Mouse (Mus musculus) T-cell, adult 2 months (primary cell): Measurements from ENCODE around the gene Efna3.

ENCODE experiments used
- DNase-seq: peaks from one replicate; pipeline ENCODE4 v3.0.0; 2022; ENCODE audit warnings: low spot score

Gene Efna3

DNA sequence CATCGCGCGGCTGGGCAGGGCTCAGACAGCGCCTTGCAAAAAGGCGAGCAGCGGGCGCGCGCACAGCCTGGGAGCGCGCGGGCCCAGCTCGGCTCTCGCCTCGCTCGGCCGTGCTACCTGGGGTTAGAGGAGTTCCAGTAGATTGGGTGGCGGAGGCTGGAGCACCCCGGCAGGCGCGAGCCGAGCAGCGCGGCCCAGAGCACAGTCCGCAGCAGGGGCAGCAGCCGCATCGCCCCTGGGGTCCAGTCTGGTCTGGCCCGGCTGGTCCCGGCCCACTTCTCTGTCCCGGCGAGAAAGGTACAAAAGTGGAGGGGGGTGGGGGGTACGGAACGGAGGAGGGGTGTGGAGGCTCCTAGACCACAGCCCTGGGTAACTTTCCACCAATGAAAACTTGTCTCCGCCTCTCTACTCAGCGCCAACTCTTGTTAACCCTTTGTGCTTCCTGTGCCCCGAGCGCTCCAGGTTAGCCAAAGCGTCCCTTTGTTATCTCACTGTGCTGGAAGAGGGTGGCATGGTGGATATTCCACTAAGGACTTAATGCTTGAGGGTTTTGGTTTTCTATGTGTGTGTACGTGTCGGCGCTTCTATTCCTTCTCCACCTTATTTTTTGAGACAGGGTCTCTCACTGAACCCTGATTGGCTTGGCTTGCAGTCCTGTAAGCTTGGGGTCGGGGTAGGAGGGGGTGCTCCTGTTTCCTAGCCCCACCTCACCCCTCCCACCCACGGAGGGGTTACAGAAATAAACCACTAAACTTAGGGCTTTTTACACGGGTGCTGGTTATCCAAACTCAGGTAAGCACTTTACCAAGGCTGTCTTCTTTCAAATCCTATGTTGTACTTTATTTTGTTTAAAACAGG is 15.2 kb upstream of the Efna3 start, which contains the start of gene Efna4:
Gene Efna4 (minus strand): TSS at position 308 of the 858 bp plus-strand sequence.
- DNase-seq = peak; percentile 45

DNA sequence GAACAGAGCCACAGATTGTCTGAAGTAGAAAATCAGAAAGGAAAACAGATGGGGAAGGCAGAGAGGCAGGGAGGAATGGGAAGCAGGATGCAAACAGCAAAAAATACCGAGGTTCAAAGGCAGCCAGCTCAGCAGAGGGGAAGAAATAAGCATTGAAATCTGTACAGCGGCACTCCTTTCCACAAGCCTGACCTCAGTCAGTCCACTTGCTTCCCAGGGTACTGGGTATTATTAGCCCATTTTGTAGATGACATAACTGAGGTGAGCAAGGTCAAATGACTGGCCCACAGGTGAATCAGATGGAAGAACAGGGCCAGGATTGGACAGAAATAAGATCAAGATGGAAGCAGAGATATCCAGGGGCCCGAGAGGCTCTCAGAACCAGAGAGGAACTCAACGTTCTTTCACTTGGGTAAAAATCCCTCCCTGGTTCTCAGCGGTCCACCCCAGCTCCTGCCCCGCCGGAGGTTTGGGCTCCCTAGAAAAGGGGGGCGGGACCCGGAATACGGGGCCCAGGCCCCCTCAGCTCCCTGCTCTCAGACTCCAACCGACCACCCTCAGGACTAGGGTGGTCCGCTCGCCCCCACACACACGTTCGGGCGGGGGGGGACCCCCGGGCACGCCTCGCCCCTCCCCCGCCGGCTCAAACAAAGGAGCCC is 14.4 kb upstream of the Efna3 start:
- DNase-seq = no peak

DNA sequence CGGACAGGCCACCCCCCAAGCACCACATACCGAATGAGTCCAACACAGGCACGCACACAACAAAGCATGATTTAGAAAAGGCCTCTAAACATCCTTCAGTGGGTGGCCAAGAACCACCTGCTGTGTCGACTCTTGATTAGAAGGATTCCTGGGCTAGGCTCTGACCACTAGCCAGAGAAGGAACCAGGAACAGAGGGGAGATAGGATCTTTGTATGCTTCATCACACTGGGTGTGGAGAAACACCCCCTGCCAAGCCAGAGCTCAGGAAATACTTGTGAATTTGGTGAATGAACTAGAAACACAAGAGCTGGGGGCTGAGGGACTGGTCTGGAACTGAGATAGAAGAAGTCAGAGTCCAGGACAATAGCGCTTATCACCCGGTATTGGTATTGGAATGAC is 13.8 kb upstream of the Efna3 start:
- DNase-seq = no peak

DNA sequence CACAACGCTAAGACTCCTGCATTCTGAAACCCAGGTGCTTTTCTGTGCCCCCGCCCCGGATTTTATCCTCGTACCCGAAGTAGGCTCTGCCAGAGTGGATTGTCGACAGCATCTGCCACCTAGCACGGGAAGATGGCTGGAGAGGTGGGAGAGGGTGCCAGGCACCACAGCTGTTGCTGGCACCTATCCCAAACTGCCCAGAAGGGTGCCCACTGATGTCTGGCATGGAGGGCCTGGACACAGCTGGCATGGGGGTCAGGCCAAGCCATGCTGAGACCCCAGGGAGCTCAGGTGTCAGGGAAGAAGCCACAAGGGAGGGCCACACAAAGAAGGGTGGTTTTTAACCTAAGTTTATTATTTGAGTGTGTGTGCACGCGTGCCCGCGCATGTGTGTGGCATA is 10.3 kb upstream of the Efna3 start:
- DNase-seq = no peak

DNA sequence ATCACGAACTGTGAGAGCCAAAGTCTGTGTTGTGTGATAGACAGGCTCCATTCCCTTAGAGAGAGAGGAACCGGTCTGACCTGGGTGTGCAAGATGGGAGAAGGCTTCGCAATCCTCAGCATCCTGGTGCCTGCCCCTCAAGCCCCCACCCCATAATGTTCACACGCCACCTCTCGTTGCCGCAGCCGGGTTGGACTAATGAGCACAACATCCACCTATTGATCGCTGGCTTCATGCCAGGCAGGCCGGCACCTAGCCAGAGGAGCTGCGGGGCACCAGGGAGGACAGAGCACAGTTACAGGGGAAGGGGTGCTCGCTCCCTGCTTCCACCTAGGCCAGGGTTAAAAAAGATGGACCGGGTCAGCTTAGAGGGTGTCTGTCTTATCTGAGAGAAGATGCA is 9.7 kb upstream of the Efna3 start:
- DNase-seq = no peak

DNA sequence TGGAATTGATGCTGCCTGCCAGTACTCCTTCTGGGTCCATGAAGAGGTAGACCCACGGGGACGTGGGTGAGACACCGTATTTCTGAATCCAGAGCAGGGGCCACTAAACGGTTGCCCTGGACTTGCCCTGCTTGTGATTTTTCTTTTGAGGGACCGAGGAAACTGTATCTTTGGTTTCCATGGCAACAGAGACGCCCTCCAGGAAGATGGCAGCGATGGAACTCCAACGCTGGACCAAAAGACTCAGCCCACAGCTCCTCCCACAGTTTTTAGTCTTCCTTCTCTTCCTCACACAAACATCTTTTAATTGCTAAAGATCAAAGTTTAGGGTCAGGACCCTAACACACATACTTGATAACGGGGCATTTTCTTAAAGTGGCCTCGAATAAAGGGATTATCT is 9.2 kb upstream of the Efna3 start:
- DNase-seq = no peak

DNA sequence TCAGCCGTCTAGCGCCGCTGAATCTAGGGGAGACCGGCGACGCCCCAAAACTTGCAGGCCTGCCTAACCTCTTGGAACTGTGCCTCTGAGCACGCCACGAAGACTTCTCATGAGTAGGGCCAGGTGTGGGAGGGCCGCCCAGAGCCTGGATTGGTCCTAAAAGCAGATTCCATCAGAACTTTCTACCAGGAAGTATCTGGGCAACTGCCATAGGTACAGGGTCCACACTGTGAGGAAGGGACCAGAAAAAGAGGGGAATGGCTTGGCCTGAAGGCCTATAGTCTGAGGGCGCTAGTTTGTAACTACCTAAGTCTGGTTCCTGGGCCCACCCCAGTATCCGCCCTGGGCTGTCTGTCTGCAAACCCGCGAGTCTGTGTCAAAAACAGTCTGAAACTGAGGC is 8.8 kb upstream of the Efna3 start:
- no peak for DNase-seq

DNA sequence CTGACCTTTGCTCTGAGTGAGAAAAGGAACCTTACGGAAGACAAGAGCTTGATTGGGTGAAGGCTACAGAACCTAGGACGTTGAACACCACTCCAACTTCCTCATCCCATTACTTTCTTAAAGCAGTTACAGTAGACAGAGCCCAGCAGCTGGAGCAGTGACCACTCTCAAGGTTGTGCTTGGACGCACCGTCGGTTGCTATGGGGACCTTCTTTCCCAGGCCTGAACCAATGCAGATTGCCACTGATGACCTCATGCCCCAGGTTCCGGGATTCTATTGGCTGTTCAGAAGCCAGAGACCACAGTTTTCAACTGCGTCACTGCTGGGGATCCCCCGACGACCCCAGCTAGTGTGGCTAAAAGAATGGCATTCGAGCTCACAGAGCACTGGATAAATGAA is 8.2 kb upstream of the Efna3 start:
- no peak for DNase-seq

DNA sequence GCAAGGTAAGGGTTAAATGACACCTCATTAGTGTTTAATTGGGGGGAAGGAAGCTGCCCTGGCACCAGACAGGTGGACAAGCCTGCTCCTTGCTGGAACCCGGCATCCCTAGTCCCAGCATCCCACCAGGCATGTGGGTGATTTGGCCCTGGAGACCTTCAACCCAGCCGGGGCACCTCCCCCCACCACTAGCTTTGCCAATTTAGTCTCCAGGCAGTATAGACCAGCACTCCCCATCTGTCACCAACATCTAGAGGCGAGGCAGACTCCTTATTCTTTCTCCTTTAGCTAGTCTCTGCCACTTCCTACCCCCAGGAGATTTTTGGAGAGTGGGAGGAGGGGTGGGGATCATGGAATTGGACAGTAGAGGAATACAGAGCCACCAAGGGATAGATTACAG is 7.6 kb upstream of the Efna3 start:
- DNase-seq = no peak

DNA sequence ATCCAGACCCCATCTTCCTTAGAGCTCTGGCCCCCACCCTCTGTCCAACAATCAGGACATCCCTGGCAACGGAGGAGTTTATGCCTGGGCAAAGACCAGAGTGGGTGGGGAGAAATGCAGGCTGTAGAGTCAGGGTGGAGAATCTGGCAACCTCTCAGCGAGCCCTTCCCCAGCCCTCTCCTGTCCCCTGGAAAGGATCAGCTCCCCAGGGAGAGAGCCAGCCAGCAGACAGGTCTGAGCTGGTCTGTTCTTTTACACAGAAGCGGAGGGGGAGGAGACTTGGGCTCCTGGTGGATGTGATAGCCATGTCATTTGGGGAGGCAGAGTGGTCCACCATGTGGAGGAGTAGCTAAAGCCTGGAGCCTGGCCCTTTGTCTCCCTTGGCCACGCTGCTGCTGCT is 5.9 kb upstream of the Efna3 start:
- no peak for DNase-seq

DNA sequence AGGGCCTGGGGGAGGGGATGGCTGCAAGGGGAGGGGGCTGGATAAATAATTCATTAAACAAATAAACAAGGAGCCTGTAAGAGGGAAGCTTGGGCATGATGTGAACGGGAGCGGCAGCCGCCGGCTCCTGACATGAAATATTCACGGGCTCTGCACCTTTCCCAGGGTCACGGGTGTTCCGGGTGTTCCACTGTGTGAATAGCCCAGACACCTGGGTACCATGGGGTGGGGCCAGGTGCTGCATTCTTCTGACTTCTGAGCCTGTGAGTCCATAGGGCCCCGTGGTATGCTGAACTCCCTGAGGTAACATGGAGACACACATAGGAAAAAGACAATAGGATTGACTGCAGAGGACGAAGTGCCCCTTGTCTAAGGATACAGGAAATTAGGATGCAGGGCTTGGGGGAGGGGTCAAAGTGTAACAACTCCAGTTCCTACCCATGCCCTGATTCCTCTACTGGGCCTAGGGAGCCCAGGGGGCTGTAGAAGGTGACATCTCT is 4.7 kb upstream of the Efna3 start:
- DNase-seq = no peak

DNA sequence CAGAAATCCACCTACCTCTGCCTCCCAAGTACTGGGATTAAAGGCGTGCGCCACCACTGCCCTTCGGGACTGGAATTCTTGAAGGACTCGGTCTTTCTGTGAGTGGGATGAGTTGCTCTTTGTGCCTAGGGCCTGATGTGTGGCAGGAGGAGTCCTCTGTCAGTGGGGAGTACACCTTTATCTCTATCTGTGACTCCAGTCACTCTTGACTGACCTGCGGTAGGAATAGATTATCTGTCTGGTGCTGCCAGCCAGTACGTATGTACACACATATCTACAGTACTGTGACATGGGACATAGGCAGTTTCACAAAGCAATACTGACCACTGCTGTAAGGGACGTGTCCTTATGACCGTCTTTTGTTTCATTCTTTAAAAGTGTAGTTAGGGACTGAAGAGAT is 3.1 kb upstream of the Efna3 start:
- DNase-seq = no peak

DNA sequence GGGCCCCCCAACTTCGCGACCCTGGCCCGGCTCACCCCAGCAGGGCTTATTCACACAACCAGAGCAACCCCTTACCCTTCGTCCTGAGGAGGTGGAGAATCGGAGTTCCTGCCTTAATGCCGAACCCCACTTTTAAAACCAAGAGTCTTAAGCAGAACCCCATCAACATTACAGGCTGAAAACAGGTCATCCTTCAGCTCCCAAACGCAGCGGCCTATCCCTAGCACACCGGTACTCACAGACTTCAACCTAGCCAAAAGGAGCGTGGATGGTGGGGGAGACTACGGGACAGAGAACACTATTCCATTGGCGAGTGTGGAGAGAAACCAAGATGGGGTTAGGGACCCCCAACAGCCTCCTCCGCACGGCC is 649 bp downstream of the Efna3 start:
- no peak for DNase-seq

DNA sequence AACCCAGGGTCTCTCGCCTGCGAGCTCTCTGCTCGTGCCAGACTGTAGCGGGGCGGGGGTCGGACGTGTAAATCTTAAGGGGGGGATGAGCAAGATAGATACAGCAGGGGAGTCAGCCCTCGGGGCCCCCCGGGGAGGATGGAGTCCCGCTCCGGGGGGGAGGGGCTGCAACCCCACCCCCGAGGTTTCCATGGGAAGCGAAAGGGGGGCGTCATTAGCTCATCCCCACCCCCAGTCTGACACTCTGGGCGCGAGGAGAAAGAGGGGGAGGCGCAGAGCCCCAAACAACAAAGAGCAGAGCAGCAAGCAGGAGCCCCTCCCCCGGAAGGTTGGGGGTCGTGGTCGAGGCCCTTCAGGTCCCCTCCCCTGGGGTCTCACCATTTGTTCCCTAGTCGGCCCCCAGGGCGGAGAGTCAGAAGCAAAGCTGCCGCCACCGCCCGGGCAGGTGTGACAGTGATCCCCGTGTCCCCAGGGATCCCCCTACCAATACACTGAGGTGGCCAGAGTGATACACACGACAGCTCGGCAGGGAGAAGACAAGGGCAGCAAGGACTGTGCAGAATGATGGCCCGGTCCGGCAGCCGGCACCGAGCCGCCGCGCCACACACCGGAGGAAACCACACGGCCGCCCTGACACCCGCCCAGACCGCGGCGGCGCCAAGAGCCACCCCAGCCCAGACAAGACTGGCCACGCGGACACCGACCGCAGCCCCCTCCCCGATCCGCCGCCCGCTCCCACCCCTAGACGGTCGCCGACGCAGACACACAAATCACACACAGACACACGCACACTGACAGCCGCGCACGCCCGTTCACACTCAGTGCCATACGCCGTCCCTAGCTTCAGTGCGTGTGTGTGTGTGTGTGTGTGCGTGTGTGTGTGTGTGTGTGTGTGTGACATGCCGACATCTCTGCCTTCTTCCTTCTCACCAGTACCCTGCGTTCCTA is 1.3 kb downstream of the Efna3 start:
- DNase-seq = peak; percentile 49

DNA sequence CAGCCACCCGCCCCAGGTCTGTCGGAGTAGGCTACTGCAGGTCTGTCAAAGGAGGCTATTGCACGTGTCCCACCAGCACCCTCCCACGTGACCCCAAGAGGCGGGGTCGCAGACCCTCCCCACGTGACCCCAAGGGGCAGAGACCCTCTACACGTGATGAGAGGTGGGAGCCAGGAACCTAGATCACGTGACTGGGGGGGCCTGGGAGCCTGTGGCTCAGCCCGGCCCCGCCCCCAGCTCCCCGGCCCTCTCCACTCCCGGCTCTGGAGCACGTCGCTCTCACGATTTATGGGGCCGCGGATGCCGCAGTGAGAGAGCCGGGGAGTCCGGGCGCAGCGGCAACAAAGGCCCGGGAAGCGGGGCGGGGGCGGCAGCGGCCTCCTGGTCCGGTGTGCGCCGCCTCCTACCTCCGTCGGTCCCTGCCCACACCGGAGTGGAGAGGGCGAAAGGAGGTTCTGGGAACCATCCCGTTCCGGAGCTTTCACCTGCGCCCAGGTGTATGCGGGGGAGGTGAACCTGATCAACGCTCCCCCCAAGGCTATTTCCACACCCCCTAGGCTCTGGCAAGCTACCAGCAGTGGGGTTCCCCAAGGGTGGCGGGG is 2.1 kb downstream of the Efna3 start:
- DNase-seq = peak; percentile 17

DNA sequence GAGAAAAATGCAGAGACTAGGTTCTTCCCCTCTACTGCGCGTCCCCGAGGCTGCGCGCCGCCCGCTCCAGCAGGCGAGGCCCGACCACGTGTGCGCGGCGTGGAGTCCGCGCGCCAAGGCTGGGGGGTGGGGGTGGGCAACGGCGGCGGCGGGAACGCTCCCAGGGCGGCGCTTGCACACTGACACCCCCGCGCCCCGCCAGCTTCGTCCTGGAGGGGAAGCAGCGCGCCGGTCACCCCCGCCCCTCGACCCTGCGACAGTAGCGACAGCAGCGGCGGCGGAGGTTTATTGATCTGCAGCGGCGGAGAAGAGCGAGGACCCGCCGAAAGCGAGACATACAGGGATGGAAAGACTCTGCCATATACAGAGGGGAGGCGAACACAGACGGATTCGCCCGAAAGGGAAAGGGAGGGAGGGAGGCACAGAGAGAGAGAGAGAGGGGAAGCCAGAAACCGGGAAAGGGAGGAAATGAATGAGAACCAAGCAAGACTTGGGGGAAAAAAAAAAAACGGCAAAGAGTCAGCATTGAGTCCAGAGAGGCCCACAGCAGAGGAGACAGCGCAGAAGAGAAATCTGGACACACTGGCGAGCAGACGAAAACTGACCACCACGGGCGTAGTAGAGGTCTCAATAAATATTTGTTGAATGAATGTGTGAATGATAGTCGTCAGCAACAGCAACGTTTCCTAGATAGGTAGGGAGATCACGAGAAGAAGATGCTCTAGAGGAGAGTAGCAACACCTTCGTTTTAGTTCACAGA is 3.0 kb downstream of the Efna3 start:
- peak; percentile 31 for DNase-seq

DNA sequence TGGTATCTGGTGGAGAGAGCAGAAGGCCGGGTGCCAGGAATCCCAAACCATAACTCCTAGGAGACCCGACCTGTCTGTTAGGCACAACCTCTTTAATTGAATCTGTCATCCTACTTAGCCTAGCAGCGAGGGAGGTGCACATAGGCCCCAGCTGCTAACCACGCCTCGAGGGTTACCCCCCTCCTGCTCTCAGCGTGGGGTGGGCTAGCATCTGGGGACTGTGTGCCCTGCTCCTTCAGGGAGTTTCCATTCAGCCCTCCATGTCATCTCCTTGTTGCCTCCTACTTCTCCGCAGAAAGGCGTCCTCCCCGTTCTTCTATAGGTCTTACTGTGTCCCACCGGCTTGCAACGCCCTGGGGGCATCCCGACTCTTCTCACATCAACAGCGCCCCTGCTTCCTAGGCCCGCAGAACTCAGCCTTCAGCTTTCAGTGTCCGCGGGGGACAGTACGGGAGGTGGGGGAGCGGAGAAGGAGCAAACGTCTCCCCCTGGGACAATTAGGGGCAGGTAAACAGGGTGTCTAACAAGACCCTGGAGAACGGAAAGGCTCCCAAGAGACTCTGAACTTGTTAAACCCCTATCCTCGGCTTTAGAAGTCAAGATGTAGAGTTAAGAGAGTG is 3.7 kb downstream of the Efna3 start:
- no peak for DNase-seq

DNA sequence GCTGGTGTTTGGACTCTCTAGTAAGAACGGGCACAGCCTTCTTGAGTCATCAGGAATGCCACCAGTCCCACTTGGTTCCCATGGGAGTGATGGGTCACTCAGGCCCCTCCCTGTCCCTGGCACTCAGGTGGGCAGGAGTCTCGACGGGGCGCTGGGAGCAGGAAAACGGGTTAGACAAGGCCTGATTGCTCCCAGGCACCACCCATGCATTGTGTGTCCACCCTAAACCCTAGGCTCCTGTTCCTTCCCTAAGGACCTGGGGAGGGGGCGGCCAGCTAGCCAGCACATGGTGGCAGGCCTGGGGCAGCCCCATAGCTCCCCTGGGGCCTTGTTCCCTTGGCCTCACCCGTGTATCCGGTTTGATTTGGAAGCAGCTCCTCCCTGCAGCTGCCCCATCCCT is 4.4 kb downstream of the Efna3 start:
- DNase-seq = no peak

DNA sequence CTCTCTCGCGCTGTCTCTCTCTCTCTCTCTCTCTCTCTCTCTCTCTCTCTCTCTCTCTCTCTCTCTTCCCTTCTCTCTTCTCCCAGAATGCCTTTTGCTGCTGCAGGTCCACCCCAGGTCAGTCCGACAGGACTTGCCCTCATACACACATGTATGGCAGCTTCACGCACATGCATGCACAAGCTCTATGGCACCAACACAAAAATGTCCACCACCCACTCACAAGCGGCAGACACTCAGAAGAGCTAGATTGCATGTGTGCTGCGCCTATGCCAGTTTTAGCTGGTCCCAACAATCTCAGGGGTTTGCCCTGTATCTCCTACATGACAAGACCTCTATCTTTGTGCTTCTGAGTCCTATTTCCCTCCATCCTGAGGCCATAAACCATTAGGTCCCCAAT is 5.5 kb downstream of the Efna3 start:
- DNase-seq = no peak

DNA sequence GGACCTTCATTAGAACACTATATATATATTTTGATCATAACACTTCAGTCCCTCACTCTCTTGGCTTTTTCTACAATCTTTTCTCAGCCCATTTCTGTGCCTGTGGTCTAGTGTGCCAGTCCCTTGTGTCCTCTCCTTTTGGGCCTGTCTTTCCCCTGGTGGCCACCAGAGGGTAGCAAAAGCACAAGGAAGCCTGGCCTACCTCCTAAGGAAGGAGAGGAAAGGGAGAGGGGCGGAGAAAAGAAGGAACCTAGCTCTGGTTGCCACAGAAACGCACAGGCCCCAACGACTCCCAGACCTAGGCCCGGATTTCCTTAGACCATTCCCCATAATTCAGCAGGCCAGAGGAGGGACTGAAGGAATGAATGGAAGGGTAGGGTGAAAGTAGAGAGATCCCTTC is 5.9 kb downstream of the Efna3 start:
- DNase-seq = peak; percentile 57
